Mouse (Mus musculus) CD8-positive naive resting alpha-beta T cell, adult 2 months (primary cell): ENCODE measurements around the gene Coro1c.

Source experiments
- DNase-seq, 2 experiments: peaks; one replicate each; pipeline ENCODE4 v3.0.0; 2022; ENCODE audit warnings: low read depth in 2 of 2, low spot score in 2 of 2

Coro1c gene

DNA sequence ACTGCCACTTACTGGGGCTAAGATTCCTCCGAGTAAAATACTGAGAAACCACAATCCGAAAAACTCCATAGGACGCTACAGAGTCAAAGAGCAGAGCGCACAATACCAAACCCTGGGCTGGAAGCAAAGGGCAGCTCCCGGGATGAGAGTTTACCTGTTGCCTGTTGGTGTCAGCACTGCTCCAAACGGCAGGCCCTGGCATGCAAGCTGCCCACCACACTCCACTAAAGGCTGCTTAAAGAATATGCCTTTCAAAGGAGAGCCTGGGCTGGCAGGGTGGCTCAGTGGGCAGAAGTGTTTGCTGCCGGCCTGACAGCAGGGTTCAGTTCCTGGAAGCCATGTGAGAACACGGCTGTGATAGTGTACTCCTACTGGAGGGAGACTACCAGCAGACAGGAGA is 50.9 kb downstream of the Coro1c start:
- DNase-seq = no peak

DNA sequence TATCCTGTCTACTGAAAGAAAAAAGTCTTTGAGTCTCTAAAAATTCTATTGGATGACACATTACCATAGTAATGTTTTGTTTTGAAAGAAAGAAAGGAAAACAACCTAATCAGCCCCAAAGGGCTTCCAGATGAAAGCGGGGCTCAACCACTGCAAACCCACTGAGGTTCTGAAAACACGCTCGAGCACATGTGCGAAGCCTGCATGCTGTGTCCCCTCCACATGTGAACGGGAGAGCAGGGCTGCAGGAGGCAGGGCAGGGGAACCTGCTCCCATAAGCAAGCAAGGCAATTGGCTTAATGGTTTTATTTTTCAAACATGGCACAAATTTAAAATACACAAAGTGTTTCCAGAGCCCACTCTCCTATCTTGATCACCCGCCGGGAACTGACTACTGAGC is 51.9 kb downstream of the Coro1c start:
- DNase-seq = no peak

DNA sequence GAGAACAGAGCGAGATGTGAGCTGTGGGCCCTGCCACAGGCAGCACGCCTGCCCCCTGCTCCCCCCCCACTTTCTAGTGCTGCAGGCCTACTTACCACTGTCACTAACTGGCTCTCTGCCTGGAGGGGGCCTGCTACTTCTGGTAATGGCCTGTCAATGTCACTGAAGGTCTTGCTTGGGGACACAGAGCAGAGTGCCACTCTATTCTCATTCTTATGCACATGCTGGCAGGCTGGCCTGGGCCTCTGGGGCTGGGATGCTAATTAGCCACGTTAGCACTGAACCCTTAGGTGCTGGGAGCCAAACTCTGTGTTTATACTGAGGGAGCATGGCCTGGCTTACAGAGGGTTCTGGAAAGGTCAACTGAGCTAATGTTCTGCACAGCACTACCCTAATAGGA is 52.9 kb downstream of the Coro1c start:
- DNase-seq = no peak

DNA sequence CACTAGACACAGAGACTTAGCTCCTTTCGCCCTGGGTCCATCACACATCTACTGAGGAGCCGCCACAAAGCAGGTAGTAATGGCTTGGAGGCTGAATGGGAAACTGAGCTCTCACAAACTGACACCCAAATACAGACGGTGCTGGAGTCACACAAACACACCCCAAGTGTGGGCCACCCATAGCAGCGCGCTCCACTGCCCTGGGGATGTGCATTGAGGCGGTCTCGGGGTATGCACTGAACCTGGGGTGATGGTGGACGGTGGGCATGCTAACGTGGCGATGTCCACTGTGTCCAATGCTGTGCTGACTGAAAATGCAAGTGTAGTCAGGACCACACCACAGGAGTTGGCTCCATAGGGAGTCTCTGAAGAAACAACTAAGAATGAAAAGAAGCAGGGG is 53.4 kb downstream of the Coro1c start:
- no peak for DNase-seq

DNA sequence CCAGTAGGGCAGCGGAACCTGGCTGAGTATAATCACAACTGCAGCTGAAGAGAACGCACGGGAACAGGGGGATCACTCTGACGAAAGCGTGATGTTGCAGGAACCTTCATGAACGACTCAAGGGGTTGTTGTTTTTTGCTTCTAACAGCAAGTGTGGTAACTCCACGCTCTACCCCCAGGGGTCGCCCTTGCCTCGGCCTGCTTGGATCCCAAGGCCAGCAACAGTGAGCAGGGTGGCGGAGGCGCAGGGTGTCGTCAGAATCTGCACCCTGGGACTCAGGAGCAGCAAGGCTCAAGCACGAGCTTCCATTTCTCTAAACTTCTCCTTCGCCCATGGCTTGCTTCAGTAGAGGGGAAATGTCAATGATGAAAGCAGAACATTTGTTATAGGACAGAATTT is 54.1 kb downstream of the Coro1c start:
- DNase-seq = peak; percentile 83 to 89

DNA sequence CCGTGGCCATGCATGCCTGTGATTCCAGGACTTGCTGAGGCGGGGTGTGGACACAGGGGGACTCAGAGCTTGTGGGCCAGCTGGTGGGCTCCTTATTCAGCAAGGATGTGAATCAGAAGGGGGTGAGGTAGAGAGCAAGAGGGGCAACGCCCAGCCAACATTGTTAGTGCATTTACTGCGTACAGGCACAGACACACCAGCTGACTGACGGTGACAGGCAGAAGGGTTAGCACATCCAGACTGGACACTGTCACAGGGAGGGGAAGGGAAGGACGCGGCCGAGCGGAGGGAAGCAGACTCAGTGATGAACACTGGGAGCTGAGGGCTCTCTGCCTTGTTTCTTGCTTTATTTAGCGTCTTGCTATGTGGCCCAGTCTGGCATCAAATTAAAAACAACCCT is 55.0 kb downstream of the Coro1c start:
- no peak for DNase-seq

DNA sequence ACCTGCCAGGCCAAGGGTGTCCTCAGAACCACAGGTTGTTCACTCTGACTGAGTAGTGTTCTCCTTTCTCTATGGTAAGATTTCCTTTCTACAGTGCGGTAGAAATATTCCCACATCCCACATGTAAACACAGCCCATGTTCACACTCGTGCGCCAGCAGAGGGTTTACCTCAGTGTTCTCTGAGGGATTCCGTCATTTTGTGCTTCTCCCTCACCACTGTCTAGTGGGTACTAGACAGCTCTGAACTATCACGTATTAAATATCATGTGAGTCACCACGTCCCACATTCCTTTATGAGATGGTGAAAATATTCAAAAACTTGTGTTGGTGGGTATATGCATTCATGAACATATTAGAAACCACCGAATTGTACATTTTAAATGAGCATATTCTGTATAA is 56.1 kb downstream of the Coro1c start:
- DNase-seq = no peak

DNA sequence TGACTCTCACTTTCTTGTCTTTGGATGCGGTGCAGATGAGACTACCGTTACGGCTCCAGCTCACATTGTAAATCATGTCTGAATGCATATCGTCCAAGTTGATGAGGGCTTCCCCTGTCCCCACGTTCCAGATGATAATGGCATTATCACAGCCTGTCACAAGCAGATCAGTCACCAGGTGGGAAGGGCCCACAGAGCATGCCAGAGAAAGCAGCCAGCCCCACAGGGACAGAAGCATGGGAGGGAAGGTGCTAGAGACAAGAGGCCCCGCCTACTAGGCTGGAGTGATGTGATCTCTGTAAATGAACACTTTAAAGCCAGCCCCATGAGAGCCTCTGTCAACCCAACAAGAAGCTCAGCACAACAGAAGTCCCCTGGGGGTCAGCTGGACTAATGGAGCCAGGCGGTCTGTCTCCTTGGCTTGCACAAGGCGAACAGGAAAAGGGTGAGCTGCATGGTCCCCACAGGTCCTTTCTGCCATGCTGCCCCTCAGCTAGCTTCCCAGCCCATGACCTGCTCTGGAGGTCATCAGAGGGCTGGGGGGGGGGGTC is 57.8 kb downstream of the Coro1c start:
- no peak for DNase-seq

DNA sequence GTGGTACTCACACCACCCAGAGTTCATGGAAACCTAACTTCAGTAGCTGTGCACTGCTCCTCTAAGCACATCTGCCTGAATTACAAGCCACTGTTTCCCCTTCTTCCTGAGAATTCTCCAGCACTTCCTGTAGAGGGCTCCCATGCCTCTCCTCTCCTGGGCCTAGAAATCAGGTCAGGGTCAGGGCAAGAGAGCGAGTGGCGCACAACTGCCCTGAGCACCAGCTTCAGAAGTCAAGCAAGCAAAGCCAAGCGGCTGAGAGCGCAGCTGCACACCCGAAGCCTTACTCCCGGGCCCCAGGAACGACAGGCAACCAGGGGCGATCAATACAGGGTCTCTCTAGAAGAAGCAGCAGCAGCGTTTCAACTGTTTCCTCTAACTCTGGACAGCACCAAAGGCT is 60.9 kb downstream of the Coro1c start:
- no peak for DNase-seq

DNA sequence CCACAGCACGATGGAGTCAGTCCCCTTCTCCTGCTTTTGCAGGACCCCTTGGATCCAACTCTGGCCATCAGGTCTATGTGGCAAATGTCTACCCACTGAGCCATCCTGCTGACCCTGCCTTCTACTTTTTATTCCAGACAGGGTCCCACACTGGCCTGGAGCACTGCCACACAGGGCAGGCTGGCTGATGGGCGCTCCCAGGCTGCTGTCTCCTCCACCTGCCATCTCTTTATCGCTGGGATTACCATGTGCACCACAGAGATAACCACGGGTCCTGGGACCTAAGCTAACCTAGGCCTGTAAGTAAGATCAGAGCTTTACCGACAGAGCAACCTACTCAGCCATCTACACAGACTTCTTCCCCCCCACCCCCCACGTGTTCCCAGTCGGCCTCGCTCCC is 61.9 kb downstream of the Coro1c start:
- DNase-seq = no peak

DNA sequence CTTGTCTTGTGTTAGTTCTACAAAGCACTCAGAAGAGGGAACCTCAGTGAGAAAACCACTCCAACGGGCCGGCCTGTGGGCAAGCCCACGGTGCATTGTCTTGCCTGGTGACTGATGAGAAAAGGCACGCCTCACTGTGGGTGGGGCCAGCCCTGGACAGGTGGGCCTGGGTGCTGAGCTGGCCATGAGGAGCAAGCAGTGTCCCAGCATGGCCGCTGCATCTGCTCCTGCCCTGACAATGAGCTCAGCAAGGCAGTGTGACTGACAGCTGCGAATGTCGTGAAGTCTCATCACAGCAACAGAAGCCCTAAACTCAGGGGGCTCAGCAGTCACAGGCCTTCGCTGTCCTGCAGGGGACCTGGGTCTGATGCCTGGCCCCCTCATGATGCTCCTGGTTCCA is 62.9 kb downstream of the Coro1c start:
- no peak for DNase-seq

DNA sequence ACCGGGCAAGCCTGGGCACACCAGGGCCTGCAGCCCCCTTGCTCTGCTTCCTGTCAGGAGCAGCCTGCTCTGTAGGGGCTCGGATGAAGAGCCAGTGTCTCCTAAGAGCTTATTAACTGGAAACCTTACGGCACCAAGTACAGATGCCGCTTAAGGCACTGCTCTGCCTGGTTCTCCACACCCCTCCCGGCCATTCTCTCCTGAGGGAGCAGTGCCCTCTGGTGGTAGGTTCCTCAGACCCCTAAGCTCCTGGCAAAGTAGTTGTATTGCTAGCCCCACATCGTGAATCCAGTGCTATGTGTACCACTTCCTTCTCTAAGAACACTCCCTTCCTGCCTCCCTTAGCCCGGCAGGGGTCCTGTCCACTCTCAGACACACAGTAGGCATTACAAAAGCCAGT is 63.8 kb downstream of the Coro1c start:
- peak; percentile 88 to 94 for DNase-seq

DNA sequence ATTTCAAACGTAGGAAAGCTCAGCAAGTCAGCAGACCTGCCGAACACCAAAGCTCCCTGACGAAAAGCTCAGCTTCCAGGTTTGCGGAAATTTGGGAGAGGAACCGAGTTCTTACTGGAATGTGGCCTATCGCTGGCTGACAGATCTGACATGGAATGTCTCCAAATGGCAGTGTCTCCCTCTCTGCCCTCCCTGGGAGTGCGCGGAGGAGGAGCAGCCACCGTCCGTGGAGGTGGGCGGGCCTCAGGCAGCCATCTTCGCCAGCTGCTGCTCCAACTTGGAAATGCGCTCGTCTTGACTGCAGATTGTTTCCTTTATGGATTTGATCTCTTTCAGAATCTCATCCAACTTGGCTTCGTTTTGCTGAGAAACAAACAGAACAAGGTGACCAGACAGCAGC is 64.5 kb downstream of the Coro1c start:
- DNase-seq = no peak

DNA sequence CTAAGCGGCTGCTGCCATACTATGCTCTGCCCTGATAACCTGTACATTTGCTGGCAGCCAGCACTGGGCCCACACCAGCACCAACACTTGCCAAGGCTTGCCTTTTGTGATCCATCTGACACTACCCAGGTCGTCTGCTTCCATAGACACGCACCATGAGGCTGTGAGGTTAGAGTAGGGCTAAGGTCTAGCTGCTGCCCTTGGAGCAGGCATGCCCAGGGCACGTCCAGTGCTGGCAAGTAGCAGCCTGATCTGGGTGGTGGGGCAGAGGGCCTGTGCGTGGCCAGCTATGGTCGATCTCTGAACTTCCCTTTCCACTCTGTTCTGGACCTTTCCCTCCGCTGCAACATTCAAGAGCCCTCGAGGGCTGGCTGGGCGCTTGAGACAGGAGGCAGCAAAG is 65.7 kb downstream of the Coro1c start:
- DNase-seq = no peak

DNA sequence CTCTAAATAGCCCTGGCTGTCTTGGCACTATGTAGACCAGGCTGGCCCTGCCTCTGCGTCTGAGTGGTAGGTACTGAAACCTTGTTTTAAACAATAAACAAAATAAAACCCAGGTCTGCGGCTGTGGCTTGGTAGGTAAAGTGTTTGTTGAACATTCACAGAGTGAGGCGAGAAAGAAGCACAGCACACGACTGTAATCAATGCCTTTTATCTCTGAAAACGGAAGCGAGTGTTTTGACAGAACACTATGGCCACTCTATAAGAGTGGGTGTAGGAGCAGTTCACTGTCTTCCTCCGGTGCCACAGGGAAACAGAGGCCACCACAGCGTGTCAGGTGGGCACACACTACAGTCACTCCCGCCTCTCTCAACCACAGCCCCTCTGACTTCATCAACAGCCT is 66.3 kb downstream of the Coro1c start:
- peak; percentile 65 to 70 for DNase-seq

DNA sequence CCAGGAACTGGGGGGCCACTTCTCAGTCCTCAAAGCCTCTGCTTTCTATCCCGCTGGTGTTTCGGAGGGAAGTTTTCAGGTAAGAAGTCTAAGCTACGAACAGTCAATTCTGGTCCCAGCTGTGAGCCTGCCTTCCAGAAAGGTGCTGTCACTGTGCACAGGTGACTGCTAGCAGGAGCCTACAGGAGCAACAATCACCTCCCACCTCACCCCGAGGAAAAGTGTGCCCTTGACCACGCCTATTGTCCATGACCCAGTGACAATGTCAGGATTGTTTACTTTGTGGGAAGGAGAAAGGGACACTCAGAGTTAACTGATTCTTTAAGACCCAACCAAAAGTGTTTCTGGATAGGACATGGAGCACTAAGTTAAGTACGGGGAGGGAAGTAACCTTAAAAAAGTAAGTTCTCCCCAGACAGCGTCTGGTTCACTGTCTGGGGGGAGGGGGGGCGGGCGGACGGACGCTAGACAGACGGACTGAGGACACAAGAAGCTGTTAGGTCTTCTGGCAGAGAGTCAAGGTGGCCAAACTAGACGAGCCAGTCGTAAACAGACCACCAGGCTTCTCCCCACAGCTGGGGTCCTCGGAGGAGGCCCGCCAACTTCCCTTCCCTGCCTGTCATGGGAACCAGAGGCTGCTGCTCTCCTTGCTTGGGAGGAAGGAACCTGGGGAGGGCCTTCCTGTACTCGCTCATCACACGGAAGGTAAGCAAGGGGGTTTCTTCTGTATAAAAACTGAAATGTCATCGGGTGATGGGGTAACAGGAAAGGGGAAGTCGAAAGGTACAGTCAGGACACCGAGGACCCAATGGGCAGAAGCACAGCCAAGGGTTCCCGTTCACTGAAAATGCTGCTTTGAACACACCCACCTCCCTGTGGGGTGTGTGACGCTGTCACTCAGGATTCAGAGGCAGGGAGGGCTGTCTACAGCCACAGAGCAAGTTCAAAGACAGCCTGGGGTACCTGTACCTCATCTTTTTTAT is 67.0 kb downstream of the Coro1c start:
- DNase-seq = peak; percentile 61 to 62

DNA sequence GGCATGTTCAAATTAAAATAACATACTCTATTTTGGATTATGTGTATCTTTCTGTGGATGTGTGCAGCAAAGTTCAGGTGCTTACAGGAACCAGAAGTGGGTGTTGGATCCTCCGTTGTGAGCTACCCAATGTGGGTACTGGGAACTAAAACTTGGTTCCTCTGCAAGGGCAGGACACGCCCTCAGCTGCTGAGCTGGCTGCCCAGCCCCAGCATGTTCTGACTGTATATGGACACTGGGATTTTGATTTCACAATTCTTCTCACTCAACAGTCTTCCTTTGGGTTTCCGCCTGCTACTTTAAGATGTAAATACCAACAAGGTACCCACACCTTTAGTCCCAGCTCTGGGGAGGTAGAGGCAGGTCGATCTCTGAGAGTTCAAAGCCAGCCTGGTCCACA is 68.1 kb downstream of the Coro1c start:
- DNase-seq = no peak

DNA sequence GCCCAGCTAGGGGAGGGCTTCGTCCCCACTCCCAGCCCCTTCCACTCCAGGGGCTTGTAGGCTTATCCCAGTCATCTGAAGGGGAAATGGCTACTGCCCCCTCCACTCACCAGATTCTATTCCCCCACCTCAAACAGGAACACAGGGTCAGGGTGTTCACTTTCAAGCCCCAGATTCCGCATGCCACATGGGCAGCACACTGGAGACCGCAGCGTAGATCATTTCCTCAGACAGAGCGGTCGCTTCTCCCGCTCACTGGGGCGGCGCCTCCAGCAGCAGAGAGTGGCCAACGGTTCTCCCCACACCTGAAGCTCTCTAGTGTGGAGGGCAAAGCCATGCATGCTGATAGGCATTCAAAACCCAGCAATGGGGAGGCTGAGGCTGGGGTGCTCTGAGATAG is 71.6 kb downstream of the Coro1c start:
- no peak for DNase-seq

DNA sequence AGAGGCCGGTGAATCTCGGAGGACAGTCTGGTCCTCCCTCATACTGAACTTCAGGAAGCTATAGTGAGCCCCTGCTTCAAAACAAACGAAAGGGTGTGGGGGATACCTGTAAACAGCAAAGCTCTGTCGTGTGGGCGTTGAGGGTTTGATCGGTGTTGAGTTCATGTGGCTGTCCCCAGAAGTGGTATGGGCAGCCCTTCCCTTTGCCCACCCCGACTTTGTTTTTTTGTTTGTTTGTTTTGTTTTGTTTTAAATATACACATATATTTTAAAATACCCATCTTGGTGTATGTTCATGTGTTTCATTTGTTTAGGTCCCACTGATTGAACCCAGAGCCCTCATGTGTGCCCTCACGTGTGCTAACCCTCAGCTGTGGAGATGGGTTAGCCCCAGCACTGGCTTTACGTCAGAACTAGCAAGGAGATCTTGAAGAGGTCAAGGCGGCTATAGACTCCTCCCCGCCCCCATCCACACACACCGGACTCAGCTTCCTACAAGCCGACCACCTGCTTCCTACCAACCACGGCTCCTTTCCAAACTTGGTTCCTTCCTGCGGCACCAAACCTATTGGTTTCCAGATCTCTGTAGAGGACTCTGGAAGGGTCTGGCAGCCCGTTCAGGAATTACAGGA is 75.1 kb downstream of the Coro1c start:
- DNase-seq = no peak

DNA sequence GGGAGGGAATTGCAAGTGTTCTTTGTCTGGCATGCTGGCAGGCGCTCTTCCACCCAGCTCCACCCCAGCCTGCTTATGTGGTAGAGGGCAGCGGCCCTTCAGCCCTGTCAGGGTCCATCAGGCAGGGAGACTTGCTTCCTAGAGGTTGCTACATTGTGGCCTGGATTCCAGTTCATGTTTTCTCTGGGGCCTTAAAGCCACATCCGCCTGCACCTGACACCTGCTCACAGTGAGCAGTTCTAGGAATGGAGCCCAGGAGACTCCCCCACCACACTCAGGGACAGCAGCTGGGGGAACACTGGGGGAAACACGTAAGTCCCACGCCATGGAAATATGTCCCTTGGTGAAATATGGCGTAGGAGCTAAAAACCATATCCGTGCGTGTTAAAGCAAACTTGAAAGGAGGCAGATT is 76.1 kb downstream of the Coro1c start, which contains the start of gene Selplg:
Selplg (minus strand) TSS at position 155 of the 412 bp plus-strand sequence.
- peak; percentile 84 to 85 for DNase-seq

DNA sequence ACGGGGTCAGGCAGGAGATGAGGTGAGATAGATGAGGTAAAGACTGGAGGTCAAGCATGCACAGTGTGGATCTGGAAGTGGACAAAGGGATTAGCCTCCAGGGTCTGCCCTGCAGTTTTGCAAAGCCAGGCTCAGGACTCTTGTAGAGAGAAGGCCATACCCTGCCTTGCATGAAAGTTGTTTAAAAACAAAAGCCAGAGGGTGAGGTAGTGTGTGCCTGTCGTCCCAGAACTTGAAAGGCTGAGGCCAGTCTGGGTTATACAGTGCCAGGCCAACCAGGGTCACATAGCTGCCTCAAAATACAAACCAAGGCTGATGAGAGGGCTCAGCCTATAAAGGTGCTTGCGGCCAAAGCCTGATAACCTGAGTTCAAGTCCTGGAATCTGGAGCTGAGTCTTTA is 76.8 kb downstream of the Coro1c start:
- DNase-seq = no peak

DNA sequence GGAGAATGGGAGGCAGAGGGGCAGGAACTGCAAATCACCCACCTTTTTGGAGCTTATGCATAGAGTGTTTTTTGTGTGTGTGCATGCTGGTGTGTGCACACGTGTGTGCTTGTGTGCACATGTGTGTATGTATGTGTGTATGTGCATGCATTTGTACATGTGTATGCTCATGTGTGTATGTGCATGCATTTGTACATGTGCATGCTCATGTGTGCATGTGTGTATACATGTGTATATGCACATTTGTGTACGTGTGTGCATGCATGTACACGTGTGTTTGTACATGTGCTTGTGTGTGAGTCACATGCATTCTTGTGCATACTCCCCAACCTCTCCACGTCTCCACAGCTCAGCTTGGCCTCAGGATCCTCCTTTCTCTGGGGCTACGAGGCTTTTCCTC is 77.8 kb downstream of the Coro1c start:
- no peak for DNase-seq
